Mouse (Mus musculus) liver, embryonic 11.5 days (tissue): Measurements from ENCODE around the gene Brf1. TPM values are rescaled to one million over a fixed set of nuclear protein-coding genes. Genes with fewer than 3 reads are reported as not detected.

Experiments
- ATAC-seq: fragments of 200-750 bp; cut with Nextera tagmentation; replicated peaks from 2 replicates; pipeline ENCODE4 v1.8.0; 2017; ENCODE audit warnings: moderate number of reproducible peaks, mild to moderate bottlenecking, moderate TSS enrichment, moderate library complexity; ENCODE audit not compliant: low FRiP score
- DNase-seq: peaks from one replicate; pipeline ENCODE4 v3.0.0-alpha.2; 2017; ENCODE audit warnings: low spot score
- H3K27ac ChIP-seq: fragments of 300-500 bp; sonication (generic); 2 replicates; pipeline ENCODE4 v1.5.1; 2014; ENCODE audit warnings: mild to moderate bottlenecking, low read depth, low read length, control low read depth
- H3K27me3 ChIP-seq: fragments of 300-500 bp; sonication (generic); replicated peaks from 2 replicates; pipeline ENCODE4 v1.6.1; 2014; ENCODE audit warnings: low read length, mixed read lengths; ENCODE audit not compliant: control insufficient read depth, insufficient read depth
- H3K36me3 ChIP-seq: fragments of 300-500 bp; sonication (generic); 2 replicates; pipeline ENCODE4 v1.6.1; 2014; ENCODE audit warnings: mild to moderate bottlenecking, low read length, moderate library complexity, mixed read lengths; ENCODE audit not compliant: control insufficient read depth, insufficient read depth
- H3K4me1 ChIP-seq: fragments of 300-500 bp; sonication (generic); replicated peaks from 2 replicates; pipeline ENCODE4 v1.6.1; 2014; ENCODE audit warnings: low read length, mixed read lengths; ENCODE audit not compliant: control insufficient read depth, insufficient read depth
- H3K4me2 ChIP-seq: fragments of 300-500 bp; sonication (generic); 2 replicates; pipeline ENCODE4 v1.6.1; 2014; ENCODE audit warnings: mild to moderate bottlenecking, control low read depth, moderate library complexity
- H3K4me3 ChIP-seq: fragments of 300-500 bp; sonication (generic); 2 replicates; pipeline ENCODE4 v1.5.1; 2014; ENCODE audit warnings: low read depth, low read length, control low read depth
- H3K9ac ChIP-seq: fragments of 300-500 bp; sonication (generic); 2 replicates; pipeline ENCODE4 v1.6.1; 2014; ENCODE audit warnings: low read depth, low read length, control low read depth
- H3K9me3 ChIP-seq: fragments of 300-500 bp; sonication (generic); 2 replicates; pipeline ENCODE4 v1.6.1; 2016; ENCODE audit warnings: low read length, inconsistent platforms, mixed read lengths; ENCODE audit not compliant: control insufficient read depth
- WGBS: fragments of 180-500 bp; shearing (Covaris S2); extraction: QIAGEN DNeasy Blood & Tissue Kit; methylation state at CpG from one replicate; pipeline ENCODE4 v1.1.7; 2014; 5-methylcytosine and 5-hydroxymethylcytosine counted together
- polyA plus RNA-seq: library from polyadenylated mRNA; unstranded; fragments of >200 nt; fragmentation: Nextera tagmentation; extraction: Ambion mirVana; gene quantifications from 2 replicates; pipeline ENCODE4 v1.2.1, GENCODE M21; 2014

Brf1 gene
- polyA plus RNA-seq, 1 experiment from 2014 or later, result 51.8 TPM

- Histone ChIP-seq H3K4me1 (peaks cover 27% of the 10 kb centered on the region), H3K27me3 (no peaks in the 10 kb centered on the region), H3K4me2 (no peak overlapping the region), H3K9me3 (no peaks in the 10 kb centered on the region), H3K36me3 (no peaks in the 10 kb centered on the region), H3K27ac (peak overlapping the region; percentile 38; the same call in 1 of the 2 replicates), H3K4me3 (no peak overlapping the region), H3K9ac (no peak overlapping the region)
- DNase-seq (no peak), ATAC-seq (peak; percentile 75)
- WGBS, result 69% methylated on average over 4 of the region's 4 CpGs
These were observed 36.5 kb upstream of the Brf1 start for GRCm38 (mm10) chr12:113036996-113037395.

- H3K9ac ChIP-seq, result no peak overlapping the region
- no peaks in the 10 kb centered on the region for H3K36me3 ChIP-seq
- no peak overlapping the region for H3K27ac ChIP-seq
- no peaks in the 10 kb centered on the region for H3K9me3 ChIP-seq
- 70% methylated on average over 2 of the region's 2 CpGs for WGBS
- no peak overlapping the region for H3K4me3 ChIP-seq
- DNase-seq, result no peak
- peaks cover 38% of the 10 kb centered on the region for H3K4me1 ChIP-seq
- H3K4me2 ChIP-seq, result no peak overlapping the region
- no peaks in the 10 kb centered on the region for H3K27me3 ChIP-seq
- ATAC-seq, result no peak
These were observed 34.6 kb upstream of the Brf1 start for GRCm38 (mm10) chr12:113035093-113035492.

GRCm38 (mm10) chr12:113032296-113033250 is 32.1 kb upstream of the Brf1 start:
- H3K9ac ChIP-seq, result no peak overlapping the region
- no peak for DNase-seq

GRCm38 (mm10) chr12:113031441-113031840 is 30.9 kb upstream of the Brf1 start:
- DNase-seq (no peak), ATAC-seq (peak; percentile 22)
- Histone ChIP-seq H3K27me3 (no peaks in the 10 kb centered on the region), H3K36me3 (0 out of 2 replicates have a peak, but pooled peaks cover 4% of the 10 kb centered on the region), H3K27ac (peak overlapping the region; percentile 80), H3K9me3 (no peaks in the 10 kb centered on the region), H3K4me2 (peak overlapping the region; percentile 49), H3K4me3 (no peak overlapping the region), H3K9ac (peak overlapping the region; percentile 38), H3K4me1 (peaks cover 33% of the 10 kb centered on the region)
- 62% methylated on average over 6 of the region's 6 CpGs for WGBS

More at GRCm38 (mm10) chr12:113032296-113033250, 32.1 kb upstream of the Brf1 start:
- Histone ChIP-seq H3K27ac (no peak overlapping the region; the same call in 1 of the 2 replicates), H3K4me3 (no peak overlapping the region), H3K27me3 (no peaks in the 10 kb centered on the region), H3K4me1 (peaks cover 40% of the 10 kb centered on the region), H3K9me3 (no peaks in the 10 kb centered on the region), H3K36me3 (0 out of 2 replicates have a peak, but pooled peaks cover 4% of the 10 kb centered on the region), H3K4me2 (no peak overlapping the region)
- 81% methylated on average over 11 of the region's 11 CpGs for WGBS
- no peak for ATAC-seq

- DNase-seq (peak; percentile 51), ATAC-seq (peak; percentile 91)
- H3K27ac ChIP-seq, result peak overlapping the region; percentile 80
- H3K4me2 ChIP-seq, result peak overlapping the region; percentile 49
- H3K4me1 ChIP-seq, result peaks cover 33% of the 10 kb centered on the region
- no peaks in the 10 kb centered on the region for H3K9me3 ChIP-seq
- no peaks in the 10 kb centered on the region for H3K27me3 ChIP-seq
- 46% methylated on average over 9 of the region's 9 CpGs for WGBS
- peak overlapping the region; percentile 38 for H3K9ac ChIP-seq
- H3K4me3 ChIP-seq, result no peak overlapping the region
- 0 out of 2 replicates have a peak, but pooled peaks cover 4% of the 10 kb centered on the region for H3K36me3 ChIP-seq
These were observed 30.5 kb upstream of the Brf1 start for GRCm38 (mm10) chr12:113030993-113031392.

GRCm38 (mm10) chr12:113030046-113030445 is 29.5 kb upstream of the Brf1 start:
- Histone ChIP-seq H3K4me2 (no peak overlapping the region; the same call in 1 of the 2 replicates), H3K36me3 (0 out of 2 replicates have a peak, but pooled peaks cover 4% of the 10 kb centered on the region), H3K9me3 (no peaks in the 10 kb centered on the region), H3K27me3 (no peaks in the 10 kb centered on the region), H3K4me3 (no peak overlapping the region), H3K4me1 (peaks cover 33% of the 10 kb centered on the region), H3K9ac (0 out of 2 replicates have a peak overlapping the region, but pooled peaks have one; percentile 37), H3K27ac (peak overlapping the region; percentile 80)
- DNase-seq (no peak), ATAC-seq (no peak)
- WGBS, result 60% methylated on average over 4 of the region's 4 CpGs

- WGBS, result 87% methylated on average over 9 of the region's 9 CpGs
- H3K27me3 ChIP-seq, result no peaks in the 10 kb centered on the region
- H3K9me3 ChIP-seq, result no peaks in the 10 kb centered on the region
- H3K4me1 ChIP-seq, result peaks cover 29% of the 10 kb centered on the region
- ATAC-seq, result no peak
- H3K4me2 ChIP-seq, result no peak overlapping the region
- H3K36me3 ChIP-seq, result 0 out of 2 replicates have a peak, but pooled peaks cover 4% of the 10 kb centered on the region
- H3K27ac ChIP-seq, result peak overlapping the region; percentile 13; the same call in 1 of the 2 replicates
- DNase-seq, result no peak
- no peak overlapping the region for H3K4me3 ChIP-seq
- no peak overlapping the region for H3K9ac ChIP-seq
These were observed 28.4 kb upstream of the Brf1 start for GRCm38 (mm10) chr12:113028898-113029297.

- Histone ChIP-seq H3K27me3 (no peaks in the 10 kb centered on the region), H3K4me3 (no peak overlapping the region), H3K4me1 (peaks cover 29% of the 10 kb centered on the region), H3K4me2 (no peak overlapping the region), H3K36me3 (0 out of 2 replicates have a peak, but pooled peaks cover 4% of the 10 kb centered on the region), H3K9ac (no peak overlapping the region), H3K27ac (no peak overlapping the region), H3K9me3 (no peaks in the 10 kb centered on the region)
- DNase-seq, result no peak
- ATAC-seq, result no peak
- WGBS, result 82% methylated on average over 5 of the region's 5 CpGs
These were observed 27.6 kb upstream of the Brf1 start for GRCm38 (mm10) chr12:113028067-113028466.
